Mouse (Mus musculus) forebrain, embryonic 16.5 days (tissue): ENCODE measurements around the gene Hoxc5. TPM values are rescaled to one million over a fixed set of nuclear protein-coding genes. Genes with fewer than 3 reads are reported as not detected.

ENCODE experiments used
- ATAC-seq: fragments of 200-750 bp; cut with Nextera tagmentation; 2 replicates; pipeline ENCODE4 v1.8.0; 2017; ENCODE audit warnings: mild to moderate bottlenecking, moderate library complexity
- H3K27ac ChIP-seq: fragments of 300-500 bp; sonication (generic); 2 replicates; pipeline ENCODE4 v1.5.1; 2014; ENCODE audit warnings: low read length, control low read depth
- H3K27me3 ChIP-seq: fragments of 300-500 bp; sonication (generic); replicated peaks from 2 replicates; pipeline ENCODE4 v1.6.1; 2014; ENCODE audit warnings: low read length; ENCODE audit not compliant: control insufficient read depth, insufficient read depth
- H3K36me3 ChIP-seq: fragments of 300-500 bp; sonication (generic); 2 replicates; pipeline ENCODE4 v1.6.1; 2014; ENCODE audit not compliant: control insufficient read depth, insufficient read depth
- H3K4me1 ChIP-seq: fragments of 300-500 bp; sonication (generic); replicated peaks from 2 replicates; pipeline ENCODE4 v1.6.1; 2014; ENCODE audit warnings: low read length; ENCODE audit not compliant: control insufficient read depth, insufficient read depth
- H3K4me2 ChIP-seq: fragments of 300-500 bp; sonication (generic); 2 replicates; pipeline ENCODE4 v1.6.1; 2014; ENCODE audit warnings: mild to moderate bottlenecking, low read length, control low read depth
- H3K4me3 ChIP-seq: fragments of 300-500 bp; sonication (generic); replicated peaks from 2 replicates; pipeline ENCODE4 v1.5.1; 2014; ENCODE audit warnings: mild to moderate bottlenecking, low read length, control low read depth
- H3K9ac ChIP-seq: fragments of 300-500 bp; sonication (generic); replicated peaks from 2 replicates; pipeline ENCODE4 v1.6.1; 2014; ENCODE audit warnings: low read depth, low read length, control low read depth
- H3K9me3 ChIP-seq: fragments of 300-500 bp; sonication (generic); 2 replicates; pipeline ENCODE4 v1.6.1; 2016; ENCODE audit warnings: low read length; ENCODE audit not compliant: control insufficient read depth
- WGBS: fragments of 180-500 bp; shearing (Covaris S2); extraction: QIAGEN DNeasy Blood & Tissue Kit; methylation state at CpG from one replicate; pipeline ENCODE4 v1.1.7; 2014; 5-methylcytosine and 5-hydroxymethylcytosine counted together
- polyA plus RNA-seq: library from polyadenylated mRNA; unstranded; fragments of >200 nt; fragmentation: Nextera tagmentation; extraction: Ambion mirVana; gene quantifications from 2 replicates; pipeline ENCODE4 v1.2.1, GENCODE M21; 2015

Hoxc5 gene
- polyA plus RNA-seq, 1 experiment from 2014 or later, result not detected

GRCm38 (mm10) chr15:103013238-103013984 is 46.2 kb downstream of the Hoxc5 start:
- no peaks in the 10 kb centered on the region for H3K9me3 ChIP-seq
- no peak for ATAC-seq
- no peak overlapping the region for H3K4me3 ChIP-seq
- H3K4me2 ChIP-seq, result peak overlapping the region; percentile 25; the same call in 1 of the 2 replicates
- no peak overlapping the region for H3K27ac ChIP-seq
- no peak overlapping the region for H3K9ac ChIP-seq
- H3K27me3 ChIP-seq, result peaks cover 94% of the 10 kb centered on the region
- peaks cover 6% of the 10 kb centered on the region for H3K4me1 ChIP-seq
- H3K36me3 ChIP-seq, result no peaks in the 10 kb centered on the region
- WGBS, result 3% methylated on average over 17 of the region's 17 CpGs

- no peak for ATAC-seq
- no peak overlapping the region for H3K4me3 ChIP-seq
- H3K4me1 ChIP-seq, result peaks cover 6% of the 10 kb centered on the region
- no peaks in the 10 kb centered on the region for H3K9me3 ChIP-seq
- peaks cover 94% of the 10 kb centered on the region for H3K27me3 ChIP-seq
- H3K9ac ChIP-seq, result no peak overlapping the region
- under 1% methylated on average over 51 of the region's 57 CpGs for WGBS
- H3K36me3 ChIP-seq, result no peaks in the 10 kb centered on the region
- H3K4me2 ChIP-seq, result no peak overlapping the region; the same call in 1 of the 2 replicates
- H3K27ac ChIP-seq, result no peak overlapping the region
These were observed 47.1 kb downstream of the Hoxc5 start for GRCm38 (mm10) chr15:103014166-103015008.

- ATAC-seq, result no peak
- no peak overlapping the region for H3K9ac ChIP-seq
- no peaks in the 10 kb centered on the region for H3K9me3 ChIP-seq
- H3K27me3 ChIP-seq, result peaks cover 94% of the 10 kb centered on the region
- H3K4me1 ChIP-seq, result peaks cover 6% of the 10 kb centered on the region
- H3K27ac ChIP-seq, result no peak overlapping the region
- no peak overlapping the region for H3K4me3 ChIP-seq
- under 1% methylated on average over 28 of the region's 28 CpGs for WGBS
- no peak overlapping the region for H3K4me2 ChIP-seq
- no peaks in the 10 kb centered on the region for H3K36me3 ChIP-seq
These were observed 47.8 kb downstream of the Hoxc5 start for GRCm38 (mm10) chr15:103015009-103015399.

GRCm38 (mm10) chr15:103015406-103016166 is 48.3 kb downstream of the Hoxc5 start:
- under 1% methylated on average over 19 of the region's 19 CpGs for WGBS
- Histone ChIP-seq H3K27ac (no peak overlapping the region), H3K9me3 (no peaks in the 10 kb centered on the region), H3K4me1 (peaks cover 6% of the 10 kb centered on the region), H3K9ac (no peak overlapping the region), H3K4me3 (no peak overlapping the region), H3K27me3 (peaks cover 93% of the 10 kb centered on the region), H3K36me3 (no peaks in the 10 kb centered on the region), H3K4me2 (no peak overlapping the region)
- no peak for ATAC-seq

GRCm38 (mm10) chr15:103018636-103019035 is 51.4 kb downstream of the Hoxc5 start, which contains the start of gene Hoxc4:
Gene Hoxc4, plus strand, starts transcription at chr15:103018934.
- peaks cover 6% of the 10 kb centered on the region for H3K4me1 ChIP-seq
- H3K36me3 ChIP-seq, result no peaks in the 10 kb centered on the region
- H3K4me3 ChIP-seq, result no peak within 1 kb of the TSS
- H3K9ac ChIP-seq, result no peak within 1 kb of the TSS
- no peaks in the 10 kb centered on the region for H3K9me3 ChIP-seq
- no peak within 1 kb of the TSS for H3K4me2 ChIP-seq
- peaks cover 95% of the 10 kb centered on the region for H3K27me3 ChIP-seq
- no peak for ATAC-seq
- 3% methylated on average over 9 of the region's 9 CpGs for WGBS
- no peak within 1 kb of the TSS for H3K27ac ChIP-seq

- no peak for ATAC-seq
- H3K4me1 ChIP-seq, result no peaks in the 10 kb centered on the region
- H3K36me3 ChIP-seq, result no peaks in the 10 kb centered on the region
- 0% methylated on average over 8 of the region's 8 CpGs for WGBS
- H3K9me3 ChIP-seq, result no peaks in the 10 kb centered on the region
- H3K27ac ChIP-seq, result no peak overlapping the region
- H3K4me2 ChIP-seq, result no peak overlapping the region
- H3K4me3 ChIP-seq, result no peak overlapping the region
- no peak overlapping the region for H3K9ac ChIP-seq
- peaks cover 96% of the 10 kb centered on the region for H3K27me3 ChIP-seq
These were observed 53.7 kb downstream of the Hoxc5 start for GRCm38 (mm10) chr15:103020899-103021418.

GRCm38 (mm10) chr15:103021544-103021943 is 54.3 kb downstream of the Hoxc5 start:
- ATAC-seq, result no peak
- 8% methylated on average over 8 of the region's 8 CpGs for WGBS

GRCm38 (mm10) chr15:103024131-103024530 is 56.9 kb downstream of the Hoxc5 start:
- Histone ChIP-seq H3K27me3 (peaks cover 96% of the 10 kb centered on the region), H3K9ac (no peak overlapping the region), H3K27ac (no peak overlapping the region), H3K36me3 (no peaks in the 10 kb centered on the region), H3K4me2 (no peak overlapping the region), H3K9me3 (no peaks in the 10 kb centered on the region), H3K4me3 (no peak overlapping the region), H3K4me1 (no peaks in the 10 kb centered on the region)
- ATAC-seq, result no peak
- WGBS, result 3% methylated on average over 2 of the region's 2 CpGs

More at GRCm38 (mm10) chr15:103021544-103021943, 54.3 kb downstream of the Hoxc5 start:
- no peaks in the 10 kb centered on the region for H3K4me1 ChIP-seq
- no peaks in the 10 kb centered on the region for H3K36me3 ChIP-seq
- no peak overlapping the region for H3K27ac ChIP-seq
- peaks cover 96% of the 10 kb centered on the region for H3K27me3 ChIP-seq
- H3K9me3 ChIP-seq, result no peaks in the 10 kb centered on the region
- H3K4me2 ChIP-seq, result no peak overlapping the region
- H3K4me3 ChIP-seq, result no peak overlapping the region
- no peak overlapping the region for H3K9ac ChIP-seq
